Mouse (Mus musculus) megakaryocyte, embryonic 14.5 days (primary cell): ENCODE data around the gene Itgb1bp1.

Experiments
- FLI1 ChIP-seq: IDR thresholded peaks from 2 replicates; pipeline ENCODE4 v1.6.1; 2012; ENCODE audit warnings: low read length, inconsistent platforms, mixed read lengths
- GATA1 ChIP-seq: IDR thresholded peaks from 3 replicates; pipeline ENCODE4 v1.6.1; 2012; ENCODE audit warnings: mixed read lengths, low read length, inconsistent platforms, borderline replicate concordance

DNA sequence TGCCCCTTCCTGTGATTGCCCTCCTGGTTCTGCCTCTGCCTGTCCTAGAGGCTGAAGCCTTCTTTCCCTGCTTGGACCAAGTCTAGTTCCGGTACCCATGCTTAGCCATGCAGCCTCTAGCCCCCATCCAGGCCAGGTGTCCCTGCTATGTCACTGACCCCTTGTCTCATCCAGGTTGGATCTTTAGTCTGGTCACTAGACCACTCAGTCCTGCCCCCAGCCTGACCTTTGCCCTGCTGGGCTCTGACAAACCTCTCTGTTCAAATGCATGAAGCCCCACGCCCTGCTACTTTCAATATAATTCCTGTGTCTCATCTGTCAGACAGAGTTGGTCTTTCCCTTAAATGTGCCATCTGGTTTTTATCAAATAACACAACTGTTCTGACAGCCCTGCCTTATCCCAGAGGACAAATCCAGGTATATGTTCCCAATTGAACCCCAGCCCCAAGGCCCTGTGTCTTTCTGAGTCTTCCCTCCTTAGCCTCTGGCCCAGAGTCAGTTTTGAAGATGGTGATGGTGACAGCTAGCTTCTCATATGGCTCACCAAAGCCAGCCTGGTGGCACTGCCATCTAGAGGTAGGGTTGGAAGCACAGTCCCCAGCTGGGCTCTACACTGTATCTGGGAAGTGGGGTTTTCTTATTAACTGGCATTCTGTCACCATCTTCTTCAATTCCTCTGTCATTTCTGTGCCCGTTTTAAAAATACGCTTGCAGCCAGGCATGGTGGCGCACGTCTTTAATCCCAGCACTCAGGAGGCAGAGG, 25.4 kb downstream of the Itgb1bp1 start:
- TF ChIP-seq GATA1 (no peak), FLI1 (no peak)
